Mouse (Mus musculus): ENCODE data around the gene Fam151a. TPM values are rescaled to one million over a fixed set of nuclear protein-coding genes. Genes with fewer than 3 reads are reported as not detected.

Gene Fam151a
- polyA plus RNA-seq, 1 experiment from 2014 or later = not detected

DNA sequence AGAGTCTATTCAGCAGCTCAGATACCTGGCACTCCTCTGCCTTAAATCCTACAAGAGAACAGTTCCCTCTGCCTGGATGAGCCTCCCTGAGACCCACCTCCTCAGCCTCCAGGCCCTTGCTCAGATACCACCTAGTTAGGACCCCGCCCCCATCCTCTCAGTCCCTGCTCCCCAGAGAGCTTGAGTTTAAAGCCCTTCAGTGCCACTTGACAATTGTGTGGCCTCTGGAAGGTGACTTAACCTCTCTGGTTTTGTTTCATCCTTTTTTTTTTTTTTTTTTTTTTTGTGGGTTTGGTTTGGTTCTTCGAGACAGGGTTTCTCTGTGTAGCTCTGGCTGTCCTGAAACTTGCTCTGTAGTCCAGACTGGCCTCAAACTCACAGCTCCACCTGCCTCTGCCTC lies 61.6 kb downstream of the Fam151a start:
- no peak for ATAC-seq (ENCODE audit: low read depth)
- WGBS = 91% methylated on average over 2 of the region's 2 CpGs
- no peak overlapping the region for H3K9ac ChIP-seq

More for the DNA sequence above, 61.6 kb downstream of the Fam151a start:
- no peaks in the 10 kb centered on the region for H3K9me3 ChIP-seq
- no peak overlapping the region for H3K4me2 ChIP-seq
- no peaks in the 10 kb centered on the region for H3K36me3 ChIP-seq
- H3K27ac ChIP-seq (replicated peaks) = no peak overlapping the region
- H3K4me3 ChIP-seq = no peak overlapping the region
- no peaks in the 10 kb centered on the region for H3K27me3 ChIP-seq
- H3K4me1 ChIP-seq (replicated peaks) = peaks cover 13% of the 10 kb centered on the region

Other genes starting within 250 kb of the Fam151a start
- gene Bsnd, start 241.6 kb upstream of the Fam151a start, polyA plus RNA-seq (2015; fragmentation: Nextera tagmentation; extraction: Ambion mirVana) = not detected in 2 replicates
- gene Dhcr24, start 172.9 kb upstream of the Fam151a start, polyA plus RNA-seq (2015; fragmentation: Nextera tagmentation; extraction: Ambion mirVana) = 5.1 and 5.8 TPM in 2 replicates
- gene Lexm, start 116.6 kb upstream of the Fam151a start, polyA plus RNA-seq (2015; fragmentation: Nextera tagmentation; extraction: Ambion mirVana) = 0.13 TPM in 1 of 2 replicates, not detected in the other
- 2.0 and 2.4 TPM in 2 replicates for gene Ttc22, start 111.5 kb upstream of the Fam151a start, polyA plus RNA-seq (2015; fragmentation: Nextera tagmentation; extraction: Ambion mirVana)
- 8.7 and 9.7 TPM in 2 replicates for gene Pars2, start 82.8 kb upstream of the Fam151a start, polyA plus RNA-seq (2015; fragmentation: Nextera tagmentation; extraction: Ambion mirVana)
- 109 and 119 TPM in 2 replicates for gene Ttc4, start 54.9 kb upstream of the Fam151a start, polyA plus RNA-seq (2015; fragmentation: Nextera tagmentation; extraction: Ambion mirVana)
- 0.54 and 0.61 TPM in 2 replicates for gene Mroh7, start 3.0 kb upstream of the Fam151a start, polyA plus RNA-seq (2015; fragmentation: Nextera tagmentation; extraction: Ambion mirVana)
- gene Acot11, start 71.1 kb downstream of the Fam151a start, polyA plus RNA-seq (2015; fragmentation: Nextera tagmentation; extraction: Ambion mirVana) = 1.5 and 1.7 TPM in 2 replicates
- gene Ssbp3, start 176.8 kb downstream of the Fam151a start, polyA plus RNA-seq (2015; fragmentation: Nextera tagmentation; extraction: Ambion mirVana) = 186 and 191 TPM in 2 replicates